Mouse (Mus musculus) ES-CJ7 (cell line): ENCODE results near the gene Ranbp9.
A peak's percentile ranks its signal among the peaks of the same experiment; 100 is the strongest.
"Not testable (repeated sequence)": the region's sequence is repeated elsewhere in the genome, so short reads cannot be mapped to it uniquely, and the experiment has no call there.

ENCODE experiments used
- DNase-seq: peaks from one replicate; pipeline ENCODE4 v3.0.0; 2011; ENCODE audit warnings: low read depth, low spot score

Ranbp9 gene

GRCm38 (mm10) chr13:43496660-43497059 lies 15.6 kb upstream of the Ranbp9 start:
- no peak for DNase-seq

DNA sequence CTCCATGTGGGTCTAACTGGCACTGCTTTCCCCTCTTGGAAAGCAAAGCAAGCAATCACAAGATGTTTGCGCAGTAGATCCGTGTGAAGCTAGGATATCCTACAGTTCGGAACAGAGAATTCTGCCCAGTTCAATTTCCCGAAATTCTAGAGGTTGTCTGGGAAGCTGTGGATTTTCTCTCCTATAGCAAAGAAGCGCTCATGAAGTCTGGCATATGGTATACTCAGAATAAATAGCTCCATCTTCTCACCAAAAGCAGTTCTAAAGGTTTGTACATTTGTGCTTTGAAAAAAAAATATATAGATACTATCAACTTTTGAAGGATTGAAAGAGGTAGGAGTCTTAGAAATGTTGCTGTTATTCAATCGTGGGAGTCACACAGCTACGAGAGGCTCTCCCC lies 14.6 kb upstream of the Ranbp9 start:
- DNase-seq, result no peak

DNA sequence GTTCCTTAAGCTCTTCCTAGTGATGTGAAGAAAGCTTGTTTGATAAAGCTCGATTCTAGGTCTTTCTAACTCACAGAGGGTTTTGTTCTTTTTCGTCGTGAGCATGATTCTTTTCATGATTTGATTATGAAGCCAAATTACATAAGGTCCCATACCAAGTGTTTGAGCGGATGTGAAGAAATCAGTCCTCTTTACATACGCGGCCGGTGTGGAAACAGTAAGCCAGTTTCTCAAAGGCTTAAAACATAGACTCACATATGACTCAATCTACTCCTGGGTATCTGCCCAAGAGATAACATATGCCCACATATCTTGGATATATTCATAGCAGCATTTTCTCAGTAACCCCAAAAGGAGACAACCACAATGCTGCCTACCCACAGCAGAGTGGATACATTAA lies 12.6 kb upstream of the Ranbp9 start:
- no peak for DNase-seq

GRCm38 (mm10) chr13:43493058-43493481 lies 12.0 kb upstream of the Ranbp9 start:
- DNase-seq, result no peak

- no peak for DNase-seq
Observed at GRCm38 (mm10) chr13:43486501-43487213, 5.6 kb upstream of the Ranbp9 start.

- no peak for DNase-seq
Observed at GRCm38 (mm10) chr13:43485278-43485976, 4.3 kb upstream of the Ranbp9 start.

- no peak for DNase-seq
Observed at GRCm38 (mm10) chr13:43482782-43483181, 1.7 kb upstream of the Ranbp9 start.

GRCm38 (mm10) chr13:43481859-43482245 lies 770 bp upstream of the Ranbp9 start:
- DNase-seq, result no peak

- no peak for DNase-seq
Observed at GRCm38 (mm10) chr13:43480595-43480956, 506 bp downstream of the Ranbp9 start.

DNA sequence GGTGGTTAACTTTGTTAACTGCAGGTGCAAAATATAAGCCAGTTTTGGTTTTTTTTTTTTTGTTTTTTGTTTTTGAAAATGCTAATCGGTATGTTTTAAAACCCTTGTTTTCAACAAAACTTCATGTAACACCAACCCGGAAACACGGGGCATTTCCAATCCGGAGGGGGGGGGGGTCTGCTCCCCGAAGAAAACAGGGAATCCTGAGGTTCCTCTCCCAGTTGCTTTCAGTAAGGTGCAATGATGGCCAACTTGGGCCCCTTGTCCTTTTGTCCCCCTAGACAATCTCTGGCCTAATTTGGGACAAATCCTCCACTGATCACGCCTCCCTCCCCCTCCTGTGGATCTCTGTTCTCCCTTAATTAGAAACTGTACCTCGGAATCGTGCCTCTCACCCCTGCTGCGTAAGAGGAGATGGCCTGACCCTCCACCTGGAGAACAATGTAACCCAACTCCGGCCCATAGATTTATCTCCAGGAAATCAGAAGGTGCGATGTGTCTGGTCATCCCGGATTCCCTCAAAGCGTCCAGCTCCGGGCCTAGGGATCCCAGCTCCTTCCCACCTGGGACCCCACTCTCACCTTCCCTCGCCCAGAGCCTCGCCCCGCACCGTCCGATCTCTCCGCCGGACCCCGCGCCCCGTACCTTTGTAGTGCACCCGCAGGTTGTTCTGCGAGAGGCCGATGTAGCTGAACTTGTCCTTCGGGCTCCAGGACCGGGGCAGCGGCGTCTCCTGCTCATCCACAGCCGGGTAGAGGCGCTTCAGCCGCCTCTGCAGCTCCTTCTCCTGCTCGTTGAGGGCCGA lies 1.1 kb downstream of the Ranbp9 start:
- peak; percentile 44 for DNase-seq

DNA sequence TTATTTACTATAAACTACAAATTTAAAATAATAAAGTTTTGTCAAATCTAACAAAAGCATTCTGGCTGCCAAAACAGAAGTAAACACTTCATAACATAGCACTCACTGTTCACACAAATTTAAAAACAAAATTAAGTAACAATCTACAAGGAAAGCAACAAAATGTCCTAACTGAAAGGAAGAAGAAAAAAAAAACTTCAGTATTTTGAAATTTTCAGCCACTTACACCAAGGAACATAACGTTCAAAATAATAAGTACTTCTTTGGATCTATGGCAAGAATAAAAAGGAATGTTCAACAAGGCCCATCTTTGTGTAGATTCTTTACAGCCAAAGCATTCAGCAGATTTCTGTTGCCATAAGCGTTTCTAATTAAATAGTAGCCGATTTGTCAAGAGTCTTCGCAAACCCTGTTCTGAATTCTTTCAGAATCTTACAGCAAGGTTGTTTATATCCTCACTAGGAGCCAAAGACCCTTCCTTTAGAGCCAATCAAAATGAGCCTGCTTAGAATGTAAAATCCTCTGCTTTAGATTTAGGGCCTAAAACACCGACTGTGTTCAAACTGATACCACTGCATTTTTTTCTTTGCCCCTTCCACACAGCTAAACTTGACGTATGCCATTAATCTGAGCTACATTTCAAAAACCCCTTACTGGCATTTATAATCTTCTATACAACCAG lies 1.9 kb downstream of the Ranbp9 start:
- no peak for DNase-seq

DNA sequence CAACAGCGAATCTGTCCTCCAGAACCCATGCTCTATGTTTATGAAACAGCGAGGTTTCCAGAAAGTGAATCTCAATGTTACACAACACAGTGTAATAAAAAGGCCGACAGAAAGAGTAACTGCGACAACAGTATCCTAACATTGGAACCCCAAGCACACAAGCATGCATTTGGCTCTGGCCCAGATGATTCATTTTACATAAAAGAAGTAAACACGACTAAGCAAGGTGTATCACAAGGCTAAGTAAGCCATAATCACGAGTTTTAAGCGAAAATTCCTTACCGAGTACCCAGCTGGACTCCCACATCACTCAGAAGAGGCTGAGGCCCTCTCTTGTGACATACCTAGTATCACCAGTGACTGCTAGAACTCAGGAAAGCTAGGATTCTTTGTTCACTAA lies 2.5 kb downstream of the Ranbp9 start:
- DNase-seq, result no peak

DNA sequence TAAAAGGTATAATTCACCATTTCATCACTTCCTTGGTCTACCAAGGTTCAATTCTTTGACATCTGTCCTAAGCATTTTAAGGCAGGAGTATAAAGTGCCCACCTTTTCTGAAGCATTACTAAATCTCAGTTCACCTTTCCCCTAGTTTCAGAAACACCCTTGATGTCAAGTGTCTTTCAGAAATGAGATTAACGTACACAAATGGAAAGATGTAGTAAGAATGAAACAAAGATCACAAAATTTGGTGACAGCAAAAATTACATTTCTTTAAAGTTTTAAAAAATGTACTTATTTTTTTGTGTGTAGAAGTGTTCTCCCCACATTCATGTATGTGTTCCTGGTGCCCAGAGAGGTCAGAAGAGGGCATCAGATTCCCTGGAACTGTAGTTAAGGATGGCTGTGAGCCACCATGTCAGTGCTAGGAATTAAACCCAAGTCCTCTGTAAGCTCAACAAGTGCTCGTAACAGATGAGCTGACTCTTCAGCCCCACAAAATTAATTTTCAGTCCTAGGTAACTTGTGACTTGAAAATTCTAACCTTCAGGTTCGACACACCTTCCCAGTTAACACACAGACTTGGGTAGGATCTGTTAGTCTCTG lies 3.9 kb downstream of the Ranbp9 start:
- no peak for DNase-seq

DNA sequence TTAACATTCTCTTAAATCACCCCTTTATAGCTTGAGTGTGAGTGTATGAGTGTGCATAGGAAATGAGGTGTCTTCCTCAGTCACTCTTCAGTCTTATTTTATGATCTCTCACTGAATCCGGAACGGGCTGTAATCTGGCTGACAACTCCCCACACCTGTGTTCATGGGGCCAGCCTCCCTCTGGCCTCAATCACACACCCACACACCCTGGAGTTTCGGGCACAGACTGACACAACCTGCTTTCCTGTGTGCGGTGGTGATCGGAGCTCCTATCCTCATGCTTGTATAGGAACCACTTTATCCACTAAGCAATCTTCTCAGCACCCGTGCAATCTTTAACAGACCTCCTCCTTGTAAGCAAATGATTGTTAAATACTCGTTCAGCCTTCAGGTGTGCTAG lies 4.9 kb downstream of the Ranbp9 start:
- DNase-seq, result no peak

- DNase-seq, result no peak
Observed at GRCm38 (mm10) chr13:43474722-43475121, 6.4 kb downstream of the Ranbp9 start.

GRCm38 (mm10) chr13:43471861-43472260 lies 9.2 kb downstream of the Ranbp9 start:
- not testable (repeated sequence) for DNase-seq

GRCm38 (mm10) chr13:43469607-43470006 lies 11.5 kb downstream of the Ranbp9 start:
- DNase-seq, result no peak

DNA sequence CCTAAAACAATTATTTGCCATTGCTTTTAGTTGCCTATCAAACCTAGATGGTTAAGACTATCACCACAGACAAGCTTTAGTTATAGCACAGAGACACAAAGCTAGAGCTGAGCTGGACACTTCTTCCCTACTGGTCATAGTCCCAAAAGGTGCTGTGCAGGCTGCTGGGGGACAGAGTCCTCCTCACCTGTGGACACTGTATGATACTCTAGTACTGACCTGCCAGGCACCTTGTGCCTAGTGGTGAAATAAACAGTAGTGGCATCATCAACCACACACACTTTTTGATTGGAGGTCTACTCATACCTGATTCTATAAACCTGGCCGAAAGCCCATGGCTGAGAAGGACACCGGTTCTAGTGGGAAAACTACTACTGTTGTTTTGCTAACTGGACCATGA lies 16.5 kb downstream of the Ranbp9 start:
- DNase-seq, result no peak

DNA sequence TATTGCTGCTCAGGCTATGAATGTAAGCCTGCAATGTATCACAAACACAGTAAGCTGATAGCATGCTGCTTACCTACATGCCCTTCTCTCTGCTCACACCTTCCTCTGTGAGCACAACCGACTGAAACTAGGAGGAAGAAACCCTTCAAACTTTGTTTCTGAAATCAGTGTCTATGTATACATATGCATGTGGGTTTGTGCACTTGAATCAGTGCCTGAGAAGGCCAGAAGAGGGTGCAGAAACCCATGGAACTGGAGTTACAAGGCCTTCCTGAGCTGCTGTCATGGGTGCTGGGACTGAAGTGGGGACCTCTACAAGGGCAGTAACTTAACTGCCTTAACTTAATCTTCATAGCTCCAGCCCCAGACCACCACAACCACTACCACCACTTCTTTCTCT lies 23.9 kb downstream of the Ranbp9 start:
- no peak for DNase-seq

DNA sequence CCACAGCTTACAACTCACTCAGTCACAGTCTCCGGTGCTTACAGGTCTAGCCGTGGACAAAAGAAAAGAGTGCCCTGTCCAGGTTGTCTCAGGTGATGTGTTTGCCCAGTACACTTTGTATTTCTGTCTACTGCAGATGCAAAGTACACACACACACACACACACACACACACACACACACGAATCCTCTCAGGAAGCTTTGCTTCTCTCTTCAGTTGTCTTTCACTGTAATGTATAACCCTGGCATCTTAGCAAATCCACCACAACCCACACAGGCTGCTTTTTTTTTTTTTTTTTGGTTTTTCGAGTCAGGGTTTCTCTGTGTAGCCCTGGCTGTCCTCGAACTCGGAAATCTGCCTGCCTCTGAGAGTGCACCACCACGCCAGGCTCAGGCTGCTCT lies 26.7 kb downstream of the Ranbp9 start:
- no peak for DNase-seq

GRCm38 (mm10) chr13:43452843-43453605 lies 28.1 kb downstream of the Ranbp9 start:
- no peak for DNase-seq
